Mouse (Mus musculus): ENCODE results near the gene Prdm2. TPM values are rescaled to one million over a fixed set of nuclear protein-coding genes. Genes with fewer than 3 reads are reported as not detected.

Prdm2 gene
- polyA plus RNA-seq, 1 experiment from 2014 or later: 12.7 TPM

DNA sequence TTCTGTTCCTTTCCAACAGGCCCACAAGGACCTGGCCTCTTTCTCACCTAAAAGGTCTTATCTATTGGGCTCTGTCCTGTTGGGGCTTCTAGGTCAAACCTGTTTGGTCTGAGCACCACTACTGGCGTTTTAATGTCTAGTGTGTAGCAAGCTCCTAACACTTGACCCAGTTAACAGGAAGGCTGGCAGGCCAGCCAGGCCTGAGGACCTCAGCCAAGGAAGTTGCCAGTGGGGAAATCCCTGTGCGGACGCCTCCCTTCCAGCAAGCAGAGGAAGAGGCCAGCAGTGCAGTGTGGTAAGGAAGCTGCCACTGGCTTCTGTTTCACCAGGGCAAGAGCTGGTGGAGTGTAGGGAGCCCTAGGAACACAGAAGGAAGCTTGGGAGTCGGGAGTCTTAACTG lies 94.0 kb downstream of the Prdm2 start:
- ATAC-seq (ENCODE audit: low FRiP score, low read depth): no peak
- H3K9me3 ChIP-seq: no peaks in the 10 kb centered on the region
- H3K27ac ChIP-seq (replicated peaks): 0 out of 2 replicates have a peak overlapping the region, but pooled peaks have one; percentile 20
- no peaks in the 10 kb centered on the region for H3K27me3 ChIP-seq
- WGBS: 60% methylated on average over 4 of the region's 4 CpGs
- peaks cover 45% of the 10 kb centered on the region for H3K4me1 ChIP-seq (replicated peaks)
- no peak overlapping the region for H3K4me2 ChIP-seq
- H3K4me3 ChIP-seq: no peak overlapping the region
- H3K9ac ChIP-seq: no peak overlapping the region
- H3K36me3 ChIP-seq: no peaks in the 10 kb centered on the region

DNA sequence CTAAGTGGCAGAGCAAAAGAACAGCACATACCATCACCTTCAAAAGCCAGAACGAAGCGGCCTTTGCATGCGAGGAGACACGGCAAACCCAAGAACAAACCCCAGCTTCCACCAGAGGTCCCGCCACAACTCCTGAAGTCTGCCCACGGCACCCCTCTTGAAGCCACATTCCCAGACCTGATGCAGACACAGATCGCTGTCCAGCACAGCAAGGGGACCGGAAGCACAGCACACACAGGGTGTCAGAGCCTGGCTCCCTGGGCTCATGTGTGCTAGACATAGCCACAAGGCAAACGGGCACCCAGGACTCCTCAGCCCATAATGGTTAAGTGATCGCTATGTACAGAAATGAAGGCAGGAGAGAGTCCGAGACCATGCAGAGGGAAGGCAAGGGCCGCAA lies 96.9 kb downstream of the Prdm2 start:
- ATAC-seq (ENCODE audit: low FRiP score, low read depth): no peak
- no peak overlapping the region for H3K4me3 ChIP-seq
- H3K27ac ChIP-seq (replicated peaks): no peak overlapping the region
- H3K9me3 ChIP-seq: no peaks in the 10 kb centered on the region
- H3K4me2 ChIP-seq: no peak overlapping the region
- 0 out of 2 replicates have a peak, but pooled peaks cover 6% of the 10 kb centered on the region for H3K36me3 ChIP-seq
- WGBS: 88% methylated on average over 12 of the region's 12 CpGs
- no peak overlapping the region for H3K9ac ChIP-seq
- peaks cover 50% of the 10 kb centered on the region for H3K4me1 ChIP-seq (replicated peaks)
- H3K27me3 ChIP-seq: no peaks in the 10 kb centered on the region

DNA sequence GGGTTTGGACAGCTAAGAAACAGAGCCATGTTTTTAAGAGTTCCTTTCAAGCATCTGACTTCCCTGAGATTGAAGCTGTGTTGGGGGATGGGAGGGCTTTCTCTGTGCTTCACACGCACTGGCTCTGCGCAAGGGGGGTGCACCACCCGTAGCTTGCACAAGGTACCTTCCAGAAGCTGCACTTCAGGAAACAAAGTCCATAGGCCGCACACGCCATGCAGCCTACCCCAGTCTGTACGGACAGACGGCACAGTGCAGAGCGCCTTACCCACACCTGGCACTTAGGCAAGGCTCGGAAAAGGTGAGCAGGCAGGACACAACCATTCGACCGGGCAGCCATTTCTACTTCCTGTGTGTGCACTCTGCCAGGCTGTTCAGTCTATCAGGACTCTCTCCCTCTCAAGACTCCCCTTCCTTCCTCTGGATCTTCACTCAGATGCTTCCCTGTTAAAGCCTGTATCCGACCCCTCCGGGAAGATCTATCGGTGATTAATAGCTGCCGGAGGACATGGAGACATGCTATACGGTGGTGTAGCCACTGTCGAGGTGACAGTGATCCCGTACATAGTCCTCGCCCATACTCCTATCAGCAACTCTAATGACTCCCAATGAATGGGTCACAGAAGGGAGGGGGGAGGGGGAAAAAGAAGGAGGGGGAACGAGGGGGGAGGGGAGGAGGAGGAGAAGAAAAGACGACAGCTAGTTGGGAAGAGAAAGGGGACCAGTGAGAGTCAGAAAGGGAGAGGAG lies 98.4 kb downstream of the Prdm2 start:
- Histone ChIP-seq H3K27ac (replicated peaks) (no peak overlapping the region), H3K4me1 (replicated peaks) (peaks cover 42% of the 10 kb centered on the region), H3K4me2 (no peak overlapping the region), H3K36me3 (0 out of 2 replicates have a peak, but pooled peaks cover 9% of the 10 kb centered on the region), H3K9me3 (no peaks in the 10 kb centered on the region), H3K27me3 (no peaks in the 10 kb centered on the region), H3K4me3 (no peak overlapping the region), H3K9ac (no peak overlapping the region)
- 70% methylated on average over 21 of the region's 21 CpGs for WGBS
- ATAC-seq (ENCODE audit: low FRiP score, low read depth): peak; percentile 52; the same call in 1 of the 2 replicates

DNA sequence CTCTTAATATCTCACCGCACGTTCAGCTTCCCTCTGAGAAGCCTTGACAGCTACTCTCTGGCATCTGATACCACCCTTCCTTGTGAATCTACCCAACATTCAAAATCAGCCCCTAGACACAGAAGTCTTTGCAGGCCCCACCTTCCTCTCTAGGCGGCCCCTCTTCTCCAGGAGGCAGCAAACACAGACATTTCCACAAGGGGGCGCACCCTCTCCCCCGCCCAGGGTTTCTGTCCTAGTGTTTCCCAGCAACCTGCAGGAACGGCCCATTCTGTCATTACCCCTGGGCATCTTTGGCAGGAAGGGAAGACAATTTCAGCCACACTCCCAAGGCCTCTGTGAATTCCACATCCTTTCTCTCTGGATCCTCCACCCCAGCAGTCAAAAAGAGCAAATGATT lies 99.8 kb downstream of the Prdm2 start:
- no peaks in the 10 kb centered on the region for H3K9me3 ChIP-seq
- H3K4me3 ChIP-seq: no peak overlapping the region
- H3K4me2 ChIP-seq: no peak overlapping the region
- peaks cover 14% of the 10 kb centered on the region; the same call in 1 of the 2 replicates for H3K36me3 ChIP-seq
- no peak for ATAC-seq (ENCODE audit: low FRiP score, low read depth)
- no peaks in the 10 kb centered on the region for H3K27me3 ChIP-seq
- WGBS: 31% methylated on average over 6 of the region's 6 CpGs
- no peak overlapping the region for H3K27ac ChIP-seq (replicated peaks)
- H3K4me1 ChIP-seq (replicated peaks): peaks cover 28% of the 10 kb centered on the region; the same call in 1 of the 2 replicates
- H3K9ac ChIP-seq: no peak overlapping the region

DNA sequence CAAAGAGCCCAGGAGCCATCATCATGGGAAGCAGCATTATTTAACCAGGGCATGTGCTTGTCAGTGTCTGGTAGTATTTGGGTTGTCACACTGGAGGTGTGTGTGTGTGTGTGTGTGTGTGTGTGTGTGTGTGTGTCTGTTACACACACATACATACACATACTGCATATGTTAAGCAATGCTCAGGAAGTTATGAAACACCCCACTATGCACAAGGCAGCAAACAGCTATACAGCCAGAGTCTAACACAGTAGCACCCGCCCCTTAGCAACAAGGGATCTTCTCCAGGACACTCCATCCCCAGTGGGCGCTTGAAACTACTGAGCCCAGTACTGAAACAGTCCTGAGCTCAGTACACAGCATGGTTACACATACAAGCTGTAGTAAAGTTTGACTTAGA lies 100.4 kb downstream of the Prdm2 start:
- peaks cover 14% of the 10 kb centered on the region; the same call in 1 of the 2 replicates for H3K36me3 ChIP-seq
- 93% methylated on average over 2 of the region's 2 CpGs for WGBS
- ATAC-seq (ENCODE audit: low FRiP score, low read depth): no peak

DNA sequence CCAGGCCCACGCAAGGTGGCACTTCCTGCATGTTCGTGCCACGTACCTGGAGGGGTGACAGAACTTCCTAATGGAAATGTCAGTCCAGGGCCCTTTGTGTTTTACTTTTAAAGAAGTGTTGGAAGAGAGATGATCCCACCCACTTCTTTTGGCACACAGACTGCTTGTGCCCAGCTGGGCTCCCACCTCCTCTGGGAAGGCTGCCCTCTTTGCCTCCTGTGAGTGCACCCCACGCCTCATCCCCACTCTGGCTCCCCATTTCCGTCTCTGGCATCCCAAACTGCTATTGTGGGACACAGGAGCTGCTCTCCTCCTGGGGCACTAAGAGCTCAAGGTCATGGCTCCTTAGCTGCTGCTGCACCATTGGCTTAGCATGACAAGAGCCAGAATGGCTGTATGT lies 100.9 kb downstream of the Prdm2 start:
- no peaks in the 10 kb centered on the region for H3K27me3 ChIP-seq
- no peak for ATAC-seq (ENCODE audit: low FRiP score, low read depth)
- H3K4me1 ChIP-seq (replicated peaks): peaks cover 28% of the 10 kb centered on the region; the same call in 1 of the 2 replicates
- H3K9me3 ChIP-seq: no peaks in the 10 kb centered on the region
- H3K4me3 ChIP-seq: no peak overlapping the region
- peaks cover 14% of the 10 kb centered on the region; the same call in 1 of the 2 replicates for H3K36me3 ChIP-seq
- no peak overlapping the region for H3K27ac ChIP-seq (replicated peaks)
- 81% methylated on average over 5 of the region's 5 CpGs for WGBS
- H3K4me2 ChIP-seq: no peak overlapping the region
- no peak overlapping the region for H3K9ac ChIP-seq

More for the DNA sequence above, 100.4 kb downstream of the Prdm2 start:
- Histone ChIP-seq H3K27ac (replicated peaks) (no peak overlapping the region), H3K4me1 (replicated peaks) (peaks cover 28% of the 10 kb centered on the region; the same call in 1 of the 2 replicates), H3K4me3 (no peak overlapping the region), H3K9ac (no peak overlapping the region), H3K4me2 (no peak overlapping the region), H3K27me3 (no peaks in the 10 kb centered on the region), H3K9me3 (no peaks in the 10 kb centered on the region)

DNA sequence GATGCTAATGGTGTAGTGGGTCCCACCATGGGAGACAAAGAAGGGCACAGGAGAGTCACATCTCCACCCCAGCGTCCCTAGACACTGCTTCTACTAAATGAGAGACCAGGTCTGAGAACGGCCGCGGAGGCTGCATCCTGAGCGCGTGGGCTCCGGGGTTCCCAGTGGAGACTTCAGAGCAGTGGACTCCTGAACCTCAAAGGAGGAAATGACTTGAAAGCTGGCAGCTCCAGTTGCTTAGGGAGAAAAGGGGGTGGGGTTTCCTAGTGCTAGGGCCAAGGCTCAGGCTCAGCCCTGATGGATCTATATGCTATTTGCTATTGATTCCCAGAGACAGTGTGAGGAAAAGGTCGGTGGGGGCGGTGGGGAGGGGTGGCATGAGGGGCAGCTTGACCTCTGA lies 104.2 kb downstream of the Prdm2 start:
- H3K36me3 ChIP-seq: peaks cover 17% of the 10 kb centered on the region
- H3K4me2 ChIP-seq: no peak overlapping the region
- no peak for ATAC-seq (ENCODE audit: low FRiP score, low read depth)
- WGBS: 38% methylated on average over 9 of the region's 9 CpGs
- H3K4me3 ChIP-seq: no peak overlapping the region
- no peaks in the 10 kb centered on the region for H3K9me3 ChIP-seq
- no peak overlapping the region for H3K27ac ChIP-seq (replicated peaks)
- H3K9ac ChIP-seq: no peak overlapping the region
- no peaks in the 10 kb centered on the region for H3K27me3 ChIP-seq
- H3K4me1 ChIP-seq (replicated peaks): peaks cover 10% of the 10 kb centered on the region; the same call in 1 of the 2 replicates

DNA sequence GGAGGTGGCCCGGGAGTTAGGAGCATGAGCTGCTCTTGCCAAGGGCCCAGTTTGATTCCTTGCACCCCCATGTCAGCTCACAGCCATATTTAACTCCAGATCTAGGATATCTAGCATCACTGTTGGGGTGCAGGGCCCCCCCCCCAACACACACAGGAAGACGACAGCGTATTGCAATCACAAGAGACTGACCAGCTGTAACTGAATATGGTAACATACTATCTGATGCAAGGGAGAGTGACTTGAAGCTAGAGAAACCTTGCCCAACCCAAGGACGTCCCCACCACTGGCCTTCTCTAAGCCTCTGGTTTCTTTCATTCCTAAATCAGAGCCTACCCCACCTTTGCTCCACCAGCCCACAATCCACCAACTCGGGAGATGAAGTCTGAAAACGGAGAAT lies 105.8 kb downstream of the Prdm2 start:
- no peak overlapping the region for H3K9ac ChIP-seq
- no peaks in the 10 kb centered on the region for H3K9me3 ChIP-seq
- no peak overlapping the region for H3K4me3 ChIP-seq
- H3K4me2 ChIP-seq: no peak overlapping the region
- 79% methylated on average over 6 of the region's 6 CpGs for WGBS
- peaks cover 17% of the 10 kb centered on the region for H3K36me3 ChIP-seq
- H3K4me1 ChIP-seq (replicated peaks): 0 out of 2 replicates have a peak, but pooled peaks cover 3% of the 10 kb centered on the region
- H3K27ac ChIP-seq (replicated peaks): no peak overlapping the region
- H3K27me3 ChIP-seq: no peaks in the 10 kb centered on the region
- ATAC-seq (ENCODE audit: low FRiP score, low read depth): no peak

DNA sequence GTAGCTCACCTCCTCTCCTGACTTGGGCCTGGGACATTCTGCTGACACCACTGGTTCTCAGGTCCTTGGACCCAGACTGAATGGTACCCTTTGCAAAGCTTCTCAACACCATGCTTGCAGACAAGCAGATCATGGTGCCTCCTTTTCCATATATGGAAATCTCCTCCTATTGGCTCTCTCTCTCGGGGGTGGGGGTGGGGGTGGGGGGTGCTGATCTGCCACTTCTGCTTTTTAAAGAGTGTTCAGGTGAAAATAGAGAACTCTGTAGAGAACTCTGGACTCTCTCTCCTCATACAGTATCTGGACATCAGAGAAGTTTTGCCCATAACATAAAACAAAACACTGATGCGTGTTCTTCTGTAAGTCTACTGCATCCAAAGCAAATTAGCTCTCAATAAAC lies 106.2 kb downstream of the Prdm2 start:
- 76% methylated on average over 2 of the region's 2 CpGs for WGBS
- no peak overlapping the region for H3K9ac ChIP-seq
- H3K36me3 ChIP-seq: peaks cover 17% of the 10 kb centered on the region
- no peak overlapping the region for H3K4me2 ChIP-seq
- 0 out of 2 replicates have a peak, but pooled peaks cover 3% of the 10 kb centered on the region for H3K4me1 ChIP-seq (replicated peaks)
- H3K4me3 ChIP-seq: no peak overlapping the region
- no peak for ATAC-seq (ENCODE audit: low FRiP score, low read depth)
- no peaks in the 10 kb centered on the region for H3K27me3 ChIP-seq
- H3K9me3 ChIP-seq: no peaks in the 10 kb centered on the region
- H3K27ac ChIP-seq (replicated peaks): no peak overlapping the region

DNA sequence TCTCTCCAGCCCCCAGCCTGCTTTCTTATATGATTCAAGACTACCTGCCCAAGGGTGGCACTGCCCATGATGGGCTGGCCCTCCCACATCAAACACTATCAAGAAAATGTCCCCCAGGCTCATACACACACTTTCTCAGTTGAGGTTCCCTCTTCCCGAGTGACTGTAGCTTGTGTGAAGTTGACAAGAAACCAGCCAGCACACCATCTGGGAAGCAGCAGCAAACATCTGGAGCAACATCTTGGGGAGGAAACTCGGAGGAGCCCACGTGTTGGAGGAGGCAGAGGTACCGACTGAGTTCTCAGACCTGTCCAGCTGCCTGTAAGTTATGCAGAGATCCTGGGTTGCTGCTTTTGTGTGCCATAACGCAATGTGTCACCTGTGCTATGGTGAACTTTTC lies 108.1 kb downstream of the Prdm2 start:
- Histone ChIP-seq H3K9ac (no peak overlapping the region), H3K36me3 (peaks cover 8% of the 10 kb centered on the region), H3K27me3 (no peaks in the 10 kb centered on the region), H3K4me1 (replicated peaks) (0 out of 2 replicates have a peak, but pooled peaks cover 3% of the 10 kb centered on the region), H3K4me2 (no peak overlapping the region), H3K27ac (replicated peaks) (no peak overlapping the region), H3K4me3 (no peak overlapping the region), H3K9me3 (no peaks in the 10 kb centered on the region)
- WGBS: 81% methylated on average over 5 of the region's 5 CpGs
- no peak for ATAC-seq (ENCODE audit: low FRiP score, low read depth)

DNA sequence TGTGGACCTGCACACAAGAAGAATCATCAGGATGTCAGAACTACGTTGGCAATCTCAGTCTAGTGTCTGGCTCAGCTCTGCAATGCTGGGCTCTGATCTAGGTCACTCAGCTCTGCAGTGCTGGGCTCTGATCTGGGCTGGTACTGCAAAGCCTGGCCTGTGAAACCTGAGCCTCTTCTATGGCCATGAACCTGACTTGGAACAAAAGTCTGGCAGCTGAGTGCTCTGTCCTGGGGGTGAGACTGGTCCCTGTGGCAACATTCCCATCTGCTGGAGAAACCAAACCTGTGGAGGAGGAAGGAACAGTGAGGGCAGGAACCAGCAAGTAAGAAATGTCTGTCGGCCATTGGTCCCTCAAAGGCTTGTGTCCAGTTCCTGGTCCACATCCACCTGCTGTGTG lies 109.0 kb downstream of the Prdm2 start:
- WGBS: 86% methylated on average over 2 of the region's 2 CpGs
- no peak overlapping the region for H3K27ac ChIP-seq (replicated peaks)
- no peak for ATAC-seq (ENCODE audit: low FRiP score, low read depth)
- H3K9me3 ChIP-seq: no peaks in the 10 kb centered on the region
- H3K9ac ChIP-seq: no peak overlapping the region
- H3K36me3 ChIP-seq: peaks cover 8% of the 10 kb centered on the region
- H3K27me3 ChIP-seq: no peaks in the 10 kb centered on the region
- no peak overlapping the region for H3K4me3 ChIP-seq
- H3K4me2 ChIP-seq: no peak overlapping the region
- 0 out of 2 replicates have a peak, but pooled peaks cover 3% of the 10 kb centered on the region for H3K4me1 ChIP-seq (replicated peaks)

DNA sequence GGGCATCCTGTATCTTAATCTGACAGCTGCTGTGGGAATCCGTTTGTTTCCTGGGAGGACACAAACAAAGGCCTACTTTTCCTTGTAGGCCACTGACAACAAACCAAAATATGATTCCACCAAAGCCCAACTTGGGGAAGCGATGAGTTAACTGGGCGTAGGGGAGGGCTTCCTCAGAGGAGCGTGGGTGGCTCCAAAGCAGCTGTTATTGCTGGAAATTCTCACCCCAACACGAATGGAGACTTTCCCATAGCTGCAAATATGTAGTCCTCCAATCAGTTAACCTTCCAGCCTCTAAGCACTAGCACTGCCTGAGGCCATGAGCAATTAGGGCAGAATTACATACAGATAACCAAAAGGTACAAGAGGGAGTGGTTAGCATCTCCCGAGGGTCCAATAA lies 112.6 kb downstream of the Prdm2 start:
- H3K27ac ChIP-seq (replicated peaks): no peak overlapping the region
- H3K9ac ChIP-seq: no peak overlapping the region
- no peak for ATAC-seq (ENCODE audit: low FRiP score, low read depth)
- 67% methylated on average over 6 of the region's 6 CpGs for WGBS
- H3K4me1 ChIP-seq (replicated peaks): 0 out of 2 replicates have a peak, but pooled peaks cover 3% of the 10 kb centered on the region
- H3K4me2 ChIP-seq: no peak overlapping the region
- H3K4me3 ChIP-seq: no peak overlapping the region
- no peaks in the 10 kb centered on the region for H3K9me3 ChIP-seq
- H3K36me3 ChIP-seq: no peaks in the 10 kb centered on the region
- no peaks in the 10 kb centered on the region for H3K27me3 ChIP-seq

Data from hindbrain, embryonic 15.5 days (tissue).